Mouse (Mus musculus): ENCODE data around the gene Gm20683. TPM values are rescaled to one million over a fixed set of nuclear protein-coding genes. Genes with fewer than 3 reads are reported as not detected.
A peak's percentile ranks its signal among the peaks of the same experiment; 100 is the strongest.

Gm20683 gene
- total and polyA plus RNA-seq, 2 experiments: 2.7 to 26.9 TPM

DNA sequence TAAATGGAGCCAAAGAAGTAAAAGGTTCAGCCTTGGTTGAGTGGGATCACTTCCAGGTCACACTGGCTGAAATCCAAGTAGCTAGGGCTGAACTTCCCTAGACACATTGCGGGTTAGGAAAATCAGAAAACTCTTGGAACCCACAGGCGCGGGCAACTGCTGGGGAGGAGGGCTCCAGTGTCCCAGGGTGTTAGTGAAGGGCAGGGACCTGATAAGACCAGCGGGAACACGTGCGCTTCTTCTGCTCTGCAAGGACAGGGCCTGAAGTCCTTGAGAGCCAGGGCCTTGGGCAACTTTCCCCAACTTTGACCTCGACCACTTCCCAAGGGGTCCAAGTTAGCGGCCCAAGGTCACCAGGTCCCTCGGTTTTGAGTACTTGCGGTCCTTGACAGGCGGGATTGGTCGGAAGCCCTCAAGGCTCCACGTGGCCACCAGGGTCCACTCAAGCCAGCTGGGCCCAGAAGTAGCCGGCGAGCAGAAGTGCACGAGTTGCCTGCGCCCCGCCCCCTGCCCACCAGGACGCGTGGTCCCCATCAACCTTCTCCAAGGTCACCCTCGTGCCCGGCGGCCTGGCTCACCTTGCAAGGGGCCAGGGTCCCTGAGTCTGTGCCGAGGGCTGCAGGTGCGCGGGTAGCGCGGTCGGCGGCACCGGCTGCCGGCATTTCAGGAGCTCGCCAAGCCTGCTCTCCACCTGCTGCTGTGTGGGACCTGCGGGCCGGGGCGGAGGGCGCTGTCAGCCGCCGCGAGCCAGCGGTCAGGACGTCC, 26.5 kb upstream of the Gm20683 start:
- H3K27me3 ChIP-seq (ENCODE audit: control insufficient read depth, insufficient read depth, low read length): no peaks in the 10 kb centered on the region
- DNase-seq (ENCODE audit: extremely low read depth, low read depth, low spot score): peak; percentile 91
- peaks cover 27% of the 10 kb centered on the region for H3K4me1 ChIP-seq (ENCODE audit: control insufficient read depth, insufficient read depth, low read length)
- H3K36me3 ChIP-seq (ENCODE audit: control insufficient read depth, insufficient read depth, low read length): no peaks in the 10 kb centered on the region
- no peak for TF ChIP-seq CTCF (IDR thresholded peaks at IDR 0.05; ENCODE audit: low read depth, low read length)
- TF ChIP-seq POLR2A (IDR thresholded peaks at IDR 0.05; ENCODE audit: extremely low read depth, insufficient read depth, low read length): no peak
- H3K4me3 ChIP-seq (ENCODE audit: insufficient read depth, low read depth, low read length): peak overlapping the region; percentile 87
- peak overlapping the region; percentile 88 for H3K27ac ChIP-seq (replicated peaks; ENCODE audit: insufficient read depth, low read depth, low read length)
- peak overlapping the region; percentile 91 for H3K9ac ChIP-seq (ENCODE audit: low read depth, low read length)
- H3K79me2 ChIP-seq (ENCODE audit: control insufficient read depth, insufficient read depth, low read length): peaks cover 21% of the 10 kb centered on the region; the same call in 1 of the 2 replicates
- WGBS: under 1% methylated on average over 42 of the region's 42 CpGs

- Histone ChIP-seq H3K9ac (ENCODE audit: low read depth, low read length) (peak overlapping the region; percentile 91), H3K79me2 (ENCODE audit: control insufficient read depth, insufficient read depth, low read length) (peaks cover 21% of the 10 kb centered on the region; the same call in 1 of the 2 replicates), H3K4me3 (ENCODE audit: insufficient read depth, low read depth, low read length) (peak overlapping the region; percentile 87), H3K27me3 (ENCODE audit: control insufficient read depth, insufficient read depth, low read length) (no peaks in the 10 kb centered on the region), H3K4me1 (ENCODE audit: control insufficient read depth, insufficient read depth, low read length) (peaks cover 27% of the 10 kb centered on the region), H3K27ac (replicated peaks; ENCODE audit: insufficient read depth, low read depth, low read length) (peak overlapping the region; percentile 88), H3K36me3 (ENCODE audit: control insufficient read depth, insufficient read depth, low read length) (no peaks in the 10 kb centered on the region)
- TF ChIP-seq CTCF (IDR thresholded peaks at IDR 0.05; ENCODE audit: low read depth, low read length) (no peak), POLR2A (IDR thresholded peaks at IDR 0.05; ENCODE audit: extremely low read depth, insufficient read depth, low read length) (no peak)
- no peak for DNase-seq (ENCODE audit: extremely low read depth, low read depth, low spot score)
- WGBS: 6% methylated on average over 7 of the region's 7 CpGs
These were observed 25.9 kb upstream of the Gm20683 start for GRCm38 (mm10) chr17:25867509-25867835.

- H3K9ac ChIP-seq (ENCODE audit: low read depth, low read length): peak overlapping the region; percentile 33; the same call in 1 of the 2 replicates
- H3K27me3 ChIP-seq (ENCODE audit: control insufficient read depth, insufficient read depth, low read length): no peaks in the 10 kb centered on the region
- no peak for TF ChIP-seq POLR2A (IDR thresholded peaks at IDR 0.05; ENCODE audit: extremely low read depth, insufficient read depth, low read length)
- no peak for TF ChIP-seq CTCF (IDR thresholded peaks at IDR 0.05; ENCODE audit: low read depth, low read length)
- H3K79me2 ChIP-seq (ENCODE audit: control insufficient read depth, insufficient read depth, low read length): peaks cover 21% of the 10 kb centered on the region; the same call in 1 of the 2 replicates
- H3K27ac ChIP-seq (replicated peaks; ENCODE audit: insufficient read depth, low read depth, low read length): peak overlapping the region; percentile 61
- H3K36me3 ChIP-seq (ENCODE audit: control insufficient read depth, insufficient read depth, low read length): no peaks in the 10 kb centered on the region
- peak; percentile 63 for DNase-seq (ENCODE audit: extremely low read depth, low read depth, low spot score)
- peaks cover 30% of the 10 kb centered on the region for H3K4me1 ChIP-seq (ENCODE audit: control insufficient read depth, insufficient read depth, low read length)
- H3K4me3 ChIP-seq (ENCODE audit: insufficient read depth, low read depth, low read length): no peak overlapping the region
- 50% methylated on average over 3 of the region's 3 CpGs for WGBS
These were observed 24.6 kb upstream of the Gm20683 start for GRCm38 (mm10) chr17:25866172-25866571.

GRCm38 (mm10) chr17:25865288-25865687, 23.7 kb upstream of the Gm20683 start:
- Histone ChIP-seq H3K4me1 (ENCODE audit: control insufficient read depth, insufficient read depth, low read length) (peaks cover 34% of the 10 kb centered on the region), H3K27ac (replicated peaks; ENCODE audit: insufficient read depth, low read depth, low read length) (peak overlapping the region; percentile 61), H3K4me3 (ENCODE audit: insufficient read depth, low read depth, low read length) (no peak overlapping the region)

GRCm38 (mm10) chr17:25864311-25864710, 22.7 kb upstream of the Gm20683 start:
- TF ChIP-seq CTCF (IDR thresholded peaks at IDR 0.05; ENCODE audit: low read depth, low read length) (no peak), POLR2A (IDR thresholded peaks at IDR 0.05; ENCODE audit: extremely low read depth, insufficient read depth, low read length) (no peak)
- Histone ChIP-seq H3K27ac (replicated peaks; ENCODE audit: insufficient read depth, low read depth, low read length) (peak overlapping the region; percentile 48), H3K4me1 (ENCODE audit: control insufficient read depth, insufficient read depth, low read length) (peaks cover 34% of the 10 kb centered on the region), H3K79me2 (ENCODE audit: control insufficient read depth, insufficient read depth, low read length) (peaks cover 21% of the 10 kb centered on the region; the same call in 1 of the 2 replicates), H3K9ac (ENCODE audit: low read depth, low read length) (no peak overlapping the region; the same call in 1 of the 2 replicates), H3K27me3 (ENCODE audit: control insufficient read depth, insufficient read depth, low read length) (no peaks in the 10 kb centered on the region), H3K4me3 (ENCODE audit: insufficient read depth, low read depth, low read length) (no peak overlapping the region), H3K36me3 (ENCODE audit: control insufficient read depth, insufficient read depth, low read length) (no peaks in the 10 kb centered on the region)
- no peak for DNase-seq (ENCODE audit: extremely low read depth, low read depth, low spot score)
- 78% methylated on average over 14 of the region's 14 CpGs for WGBS

More at GRCm38 (mm10) chr17:25865288-25865687, 23.7 kb upstream of the Gm20683 start:
- no peak for TF ChIP-seq POLR2A (IDR thresholded peaks at IDR 0.05; ENCODE audit: extremely low read depth, insufficient read depth, low read length)
- no peak for TF ChIP-seq CTCF (IDR thresholded peaks at IDR 0.05; ENCODE audit: low read depth, low read length)
- no peak for DNase-seq (ENCODE audit: extremely low read depth, low read depth, low spot score)
- Histone ChIP-seq H3K36me3 (ENCODE audit: control insufficient read depth, insufficient read depth, low read length) (no peaks in the 10 kb centered on the region), H3K27me3 (ENCODE audit: control insufficient read depth, insufficient read depth, low read length) (no peaks in the 10 kb centered on the region), H3K79me2 (ENCODE audit: control insufficient read depth, insufficient read depth, low read length) (peaks cover 21% of the 10 kb centered on the region; the same call in 1 of the 2 replicates), H3K9ac (ENCODE audit: low read depth, low read length) (0 out of 2 replicates have a peak overlapping the region, but pooled peaks have one; percentile 8)
- 85% methylated on average over 11 of the region's 11 CpGs for WGBS

DNA sequence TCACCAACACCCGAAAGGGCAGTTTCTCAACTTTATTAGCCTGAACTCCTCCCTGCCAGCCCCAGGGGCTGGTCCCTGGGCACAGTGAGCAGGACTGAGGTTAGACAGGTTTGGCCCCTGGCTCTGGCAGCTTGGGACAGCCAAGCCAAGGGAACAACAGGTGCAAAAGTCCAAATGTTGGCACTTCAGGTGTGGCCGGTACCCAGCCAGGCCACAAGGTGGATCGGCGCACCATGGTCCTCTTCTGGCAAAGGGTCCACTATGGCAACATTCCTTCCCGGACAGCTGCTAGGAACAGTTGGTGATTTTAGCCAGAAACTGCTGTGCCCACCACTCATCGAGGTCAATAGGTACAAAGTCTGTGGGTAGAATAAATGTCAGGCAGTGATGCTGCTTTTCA, 22.1 kb upstream of the Gm20683 start:
- WGBS: 25% methylated on average over 6 of the region's 6 CpGs
- H3K27me3 ChIP-seq (ENCODE audit: control insufficient read depth, insufficient read depth, low read length): no peaks in the 10 kb centered on the region
- H3K27ac ChIP-seq (replicated peaks; ENCODE audit: insufficient read depth, low read depth, low read length): peak overlapping the region; percentile 48; the same call in 1 of the 2 replicates
- TF ChIP-seq POLR2A (IDR thresholded peaks at IDR 0.05; ENCODE audit: extremely low read depth, insufficient read depth, low read length) (no peak), CTCF (IDR thresholded peaks at IDR 0.05; ENCODE audit: low read depth, low read length) (peak; percentile 66)
- H3K4me1 ChIP-seq (ENCODE audit: control insufficient read depth, insufficient read depth, low read length): peaks cover 30% of the 10 kb centered on the region
- H3K79me2 ChIP-seq (ENCODE audit: control insufficient read depth, insufficient read depth, low read length): peaks cover 21% of the 10 kb centered on the region; the same call in 1 of the 2 replicates
- no peaks in the 10 kb centered on the region for H3K36me3 ChIP-seq (ENCODE audit: control insufficient read depth, insufficient read depth, low read length)
- H3K4me3 ChIP-seq (ENCODE audit: insufficient read depth, low read depth, low read length): no peak overlapping the region
- peak; percentile 90 for DNase-seq (ENCODE audit: extremely low read depth, low read depth, low spot score)
- H3K9ac ChIP-seq (ENCODE audit: low read depth, low read length): no peak overlapping the region

All from liver, adult 2 months (tissue).